Mouse (Mus musculus) gastrocnemius, postnatal 10 days (tissue): ENCODE results near the gene Zbtb25. TPM values are rescaled to one million over a fixed set of nuclear protein-coding genes. Genes with fewer than 3 reads are reported as not detected.

Experiments
- DNase-seq: peaks from one replicate; pipeline ENCODE4 v3.0.0; 2021; ENCODE audit warnings: mixed read lengths
- total RNA-seq, 2 experiments: library from RNA; stranded (reverse); gene quantifications; 2 replicates each; pipeline ENCODE4 v1.2.3; 2021

Zbtb25 gene
- total RNA-seq, 2 experiments from 2014 or later, result 10.6 to 11.0 TPM

- no peak for DNase-seq
These were observed 71.6 kb downstream of the Zbtb25 start for GRCm38 (mm10) chr12:76297830-76298229.

Other genes with a start within 250 kb of the Zbtb25 start
- under 1 TPM; 0.07 to 0.09 TPM for gene Esr2, start 192.3 kb downstream of the Zbtb25 start, total RNA-seq
- gene Tex21, start 122.9 kb downstream of the Zbtb25 start, total RNA-seq, result not detected
- 10 to 100 TPM; 30.3 to 30.4 TPM for gene Mthfd1, start 114.3 kb downstream of the Zbtb25 start, total RNA-seq
- gene Akap5, start 44.7 kb downstream of the Zbtb25 start, total RNA-seq, result 1 to 10 TPM; 1.8 to 2.1 TPM
- 1 to 10 TPM; 5.1 to 7.0 TPM for gene Zbtb1, start 664 bp upstream of the Zbtb25 start, total RNA-seq
- 1 to 10 TPM; 7.4 to 8.7 TPM for gene Hspa2, start 34.6 kb upstream of the Zbtb25 start, total RNA-seq
- gene Ppp1r36, start 47.9 kb upstream of the Zbtb25 start, total RNA-seq, result under 1 TPM; 0.34 to 0.38 TPM
- 10 to 100 TPM; 13.6 to 18.5 TPM for gene Plekhg3, start 161.3 kb upstream of the Zbtb25 start, total RNA-seq